Mouse (Mus musculus) monocyte, adult 59 days (primary cell): ENCODE results near the gene Srrm3. TPM values are rescaled to one million over a fixed set of nuclear protein-coding genes. Genes with fewer than 3 reads are reported as not detected.

ENCODE experiments used
- total RNA-seq, 2 experiments: library from RNA; stranded (reverse); gene quantifications; one replicate each; pipeline ENCODE4 v1.2.4; 2023

Gene Srrm3
- not detected for total RNA-seq

GRCm38 (mm10) chr5:135806555-135807262 lies at the start of gene Srrm3:
TSS of gene Srrm3 (plus strand) at chr5:135806890.

GRCm38 (mm10) chr5:135777796-135778470 lies 28.8 kb upstream of the Srrm3 start, which contains the start of gene Styxl1:
TSS of gene Styxl1 (minus strand) at chr5:135778385.

GRCm38 (mm10) chr5:135778471-135779445 lies 27.9 kb upstream of the Srrm3 start, which contains the start of gene Mdh2:
TSS of gene Mdh2 (plus strand) at chr5:135778480.

GRCm38 (mm10) chr5:135887675-135888102 lies 81.0 kb downstream of the Srrm3 start, which contains the start of gene Hspb1:
TSS of gene Hspb1 (plus strand) at chr5:135887919.

Other genes starting within 250 kb of the Srrm3 start
- gene Ccl26, start 243.3 kb upstream of the Srrm3 start, total RNA-seq, result not detected
- gene Ccl24, start 233.8 kb upstream of the Srrm3 start, total RNA-seq, result 10 to 100 TPM; 20.6 to 33.1 TPM
- gene Rhbdd2, start 174.3 kb upstream of the Srrm3 start, total RNA-seq, result 10 to 100 TPM; 10.4 to 10.5 TPM
- gene Por, start 136.9 kb upstream of the Srrm3 start, total RNA-seq, result 10 to 100 TPM; 74.5 to 77.1 TPM
- 10 to 100 TPM; 11.6 to 12.8 TPM for gene Tmem120a, start 62.4 kb upstream of the Srrm3 start, total RNA-seq
- under 1 TPM in 1 of 2 experiments, not detected in 1; 0.73 TPM for gene Styxl1, start 28.5 kb upstream of the Srrm3 start, total RNA-seq
- gene Mdh2, start 28.4 kb upstream of the Srrm3 start, total RNA-seq, result 100 to 1,000 TPM; 191 to 197 TPM
- 1 to 10 TPM; 1.8 to 1.9 TPM for gene Hspb1, start 81.0 kb downstream of the Srrm3 start, total RNA-seq
- gene Ywhag, start 127.7 kb downstream of the Srrm3 start, total RNA-seq, result 100 to 1,000 TPM; 183 to 200 TPM
- gene Ssc4d, start 167.6 kb downstream of the Srrm3 start, total RNA-seq, result 1 to 10 TPM; 1.7 to 2.4 TPM
- gene Zp3, start 173.2 kb downstream of the Srrm3 start, total RNA-seq, result not detected
- gene Dtx2, start 187.9 kb downstream of the Srrm3 start, total RNA-seq, result 10 to 100 TPM; 24.5 to 26.7 TPM
- gene Upk3b, start 231.6 kb downstream of the Srrm3 start, total RNA-seq, result 1 to 10 TPM; 1.2 to 1.4 TPM
- gene Upk3bl, start 247.6 kb downstream of the Srrm3 start, total RNA-seq, result not detected